Mouse (Mus musculus) hindbrain, embryonic 16.5 days (tissue): ENCODE data around the gene Crebzf. TPM values are rescaled to one million over a fixed set of nuclear protein-coding genes. Genes with fewer than 3 reads are reported as not detected.
A peak's percentile ranks its signal among the peaks of the same experiment; 100 is the strongest.

Experiments used
- ATAC-seq: fragments of 200-750 bp; cut with Nextera tagmentation; 2 replicates; pipeline ENCODE4 v1.8.0; 2017; ENCODE audit warnings: moderate TSS enrichment, moderate library complexity
- H3K27ac ChIP-seq: fragments of 300-500 bp; sonication (generic); 2 replicates; pipeline ENCODE4 v1.5.1; 2014; ENCODE audit warnings: low read depth, mild to moderate bottlenecking, control low read depth, low read length, moderate library complexity
- H3K27me3 ChIP-seq: fragments of 300-500 bp; sonication (generic); replicated peaks from 2 replicates; pipeline ENCODE4 v1.6.1; 2014; ENCODE audit warnings: low read length; ENCODE audit not compliant: control insufficient read depth, insufficient read depth
- H3K36me3 ChIP-seq: fragments of 300-500 bp; sonication (generic); 2 replicates; pipeline ENCODE4 v1.6.1; 2014; ENCODE audit warnings: mild to moderate bottlenecking, low read length, moderate library complexity, mixed read lengths; ENCODE audit not compliant: control insufficient read depth, insufficient read depth
- H3K4me1 ChIP-seq: fragments of 300-500 bp; sonication (generic); 2 replicates; pipeline ENCODE4 v1.6.1; 2014; ENCODE audit warnings: low read depth, low read length; ENCODE audit not compliant: control insufficient read depth, insufficient read depth
- H3K4me2 ChIP-seq: fragments of 300-500 bp; sonication (generic); 2 replicates; pipeline ENCODE4 v1.6.1; 2014; ENCODE audit warnings: mild to moderate bottlenecking, low read length, control low read depth, moderate library complexity
- H3K4me3 ChIP-seq: fragments of 300-500 bp; sonication (generic); 2 replicates; pipeline ENCODE4 v1.5.1; 2014; ENCODE audit warnings: mild to moderate bottlenecking, low read length, control low read depth, moderate library complexity
- H3K9ac ChIP-seq: fragments of 300-500 bp; sonication (generic); 2 replicates; pipeline ENCODE4 v1.6.1; 2014; ENCODE audit warnings: low read depth, mild to moderate bottlenecking, control low read depth, low read length, moderate library complexity
- H3K9me3 ChIP-seq: fragments of 300-500 bp; sonication (generic); 2 replicates; pipeline ENCODE4 v1.6.1; 2014; ENCODE audit warnings: mild to moderate bottlenecking, low read length, moderate library complexity; ENCODE audit not compliant: control insufficient read depth
- WGBS: fragments of 180-500 bp; shearing (Covaris S2); extraction: QIAGEN DNeasy Blood & Tissue Kit; methylation state at CpG from one replicate; pipeline ENCODE4 v1.1.7; 2014; 5-methylcytosine and 5-hydroxymethylcytosine counted together
- polyA plus RNA-seq: library from polyadenylated mRNA; unstranded; fragments of >200 nt; fragmentation: Nextera tagmentation; extraction: Ambion mirVana; gene quantifications from 2 replicates; pipeline ENCODE4 v1.2.1, GENCODE M21; 2015

Crebzf gene
- polyA plus RNA-seq: 17.0 and 23.2 TPM in 2 replicates

- Histone ChIP-seq H3K9me3 (no peaks in the 10 kb centered on the region), H3K27me3 (no peaks in the 10 kb centered on the region), H3K9ac (peak within 1 kb of the TSS; percentile 99), H3K27ac (peak within 1 kb of the TSS; percentile 99), H3K4me2 (peak within 1 kb of the TSS; percentile 98), H3K4me3 (peak within 1 kb of the TSS; percentile 98), H3K4me1 (peaks cover 5% of the 10 kb centered on the region), H3K36me3 (no peaks in the 10 kb centered on the region)
- ATAC-seq: peak; percentile 98
- WGBS: under 1% methylated on average over 50 of the region's 54 CpGs
Observed at GRCm38 (mm10) chr7:90442518-90443080, at the start of gene Crebzf. Crebzf (plus strand) TSS chr7:90442729.

- 68% methylated on average over 4 of the region's 4 CpGs for WGBS
- Histone ChIP-seq H3K27ac (no peak overlapping the region), H3K4me1 (no peaks in the 10 kb centered on the region), H3K4me2 (no peak overlapping the region), H3K27me3 (no peaks in the 10 kb centered on the region), H3K4me3 (no peak overlapping the region), H3K9ac (no peak overlapping the region), H3K9me3 (no peaks in the 10 kb centered on the region), H3K36me3 (no peaks in the 10 kb centered on the region)
- ATAC-seq: no peak
Observed at GRCm38 (mm10) chr7:90395073-90395472, 47.5 kb upstream of the Crebzf start.

DNA sequence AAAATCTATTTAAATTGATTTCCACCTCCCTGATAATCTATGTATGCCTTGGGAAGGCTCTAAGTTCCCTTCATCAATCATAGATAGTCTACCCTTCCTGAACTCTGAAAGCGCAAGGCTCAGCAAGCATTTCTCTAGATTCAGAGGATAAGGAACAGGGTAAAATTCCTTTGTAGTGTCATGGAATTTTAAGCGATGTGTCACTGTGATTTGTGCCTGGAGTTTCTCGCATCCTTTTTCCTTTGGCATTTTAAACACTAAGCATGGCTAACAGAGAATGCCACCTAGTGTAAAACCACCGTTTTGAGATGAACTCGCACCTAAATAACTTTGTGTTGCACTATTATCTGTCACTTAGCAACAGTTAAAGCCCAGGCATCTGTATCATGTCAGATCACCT lies 46.6 kb upstream of the Crebzf start:
- Histone ChIP-seq H3K4me3 (no peak overlapping the region), H3K36me3 (no peaks in the 10 kb centered on the region), H3K27me3 (no peaks in the 10 kb centered on the region), H3K4me1 (no peaks in the 10 kb centered on the region), H3K4me2 (no peak overlapping the region), H3K9ac (no peak overlapping the region), H3K9me3 (no peaks in the 10 kb centered on the region), H3K27ac (no peak overlapping the region)
- WGBS: 65% methylated on average over 5 of the region's 5 CpGs
- no peak for ATAC-seq

GRCm38 (mm10) chr7:90409934-90410333 lies 32.6 kb upstream of the Crebzf start:
- Histone ChIP-seq H3K9me3 (no peaks in the 10 kb centered on the region), H3K27ac (no peak overlapping the region), H3K4me3 (no peak overlapping the region), H3K9ac (no peak overlapping the region), H3K36me3 (no peaks in the 10 kb centered on the region), H3K4me1 (no peaks in the 10 kb centered on the region), H3K4me2 (no peak overlapping the region), H3K27me3 (no peaks in the 10 kb centered on the region)
- WGBS: 51% methylated on average over 3 of the region's 3 CpGs
- no peak for ATAC-seq

DNA sequence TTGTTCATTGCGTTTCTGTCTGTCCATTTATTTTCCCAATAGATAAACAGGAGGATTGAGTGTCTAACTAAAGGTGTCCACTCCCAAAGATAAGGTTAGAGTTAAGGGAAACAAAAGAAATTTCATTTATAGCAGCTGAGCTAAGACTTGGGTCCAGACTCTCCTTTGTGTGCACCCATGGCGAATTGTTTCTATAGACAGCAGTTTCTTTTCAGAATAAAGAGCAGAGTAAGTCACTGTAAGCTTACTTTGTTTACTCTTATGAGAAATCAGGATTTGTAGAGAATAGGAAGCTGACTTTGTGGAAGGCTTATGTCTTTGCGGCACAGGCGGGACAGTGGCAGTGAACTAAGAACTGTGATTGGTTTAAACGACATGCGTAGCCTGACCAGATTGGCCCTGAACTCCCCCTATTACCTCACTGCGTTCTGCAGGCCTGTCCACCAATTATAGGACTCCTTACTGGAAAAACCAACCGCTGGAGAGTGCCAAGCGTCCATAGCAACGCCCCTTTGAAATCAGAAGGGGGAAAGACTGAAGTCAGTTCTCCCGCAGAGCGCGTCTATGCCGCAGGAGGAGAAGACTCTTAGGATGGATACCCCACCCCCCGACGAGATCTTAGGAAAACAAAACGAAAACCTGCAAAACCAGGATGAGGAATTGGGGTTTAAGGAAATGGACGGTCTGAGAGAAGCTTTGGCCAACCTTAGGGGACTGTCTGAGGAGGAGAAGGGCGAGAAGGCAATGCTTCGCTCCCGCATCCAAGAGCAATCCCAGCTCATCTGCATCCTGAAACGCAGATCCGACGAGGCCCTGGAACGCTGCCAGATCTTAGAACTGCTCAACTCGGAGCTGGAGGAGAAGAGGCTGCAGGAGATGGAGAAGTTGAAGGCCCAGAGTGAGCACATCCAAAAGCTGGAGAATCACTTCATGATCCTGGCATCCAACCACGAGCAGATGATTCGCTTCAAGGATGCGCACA lies 16.2 kb upstream of the Crebzf start, which contains the start of gene Ccdc89:
Gene Ccdc89 (plus strand): TSS at position 558 of the 982 bp plus-strand sequence.
- Histone ChIP-seq H3K9ac (peak within 1 kb of the TSS; percentile 65), H3K27me3 (no peaks in the 10 kb centered on the region), H3K27ac (peak within 1 kb of the TSS; percentile 68; the same call in 1 of the 2 replicates), H3K4me3 (peak within 1 kb of the TSS; percentile 51), H3K9me3 (no peaks in the 10 kb centered on the region), H3K36me3 (no peaks in the 10 kb centered on the region), H3K4me1 (peaks cover 6% of the 10 kb centered on the region), H3K4me2 (peak within 1 kb of the TSS; percentile 87)
- ATAC-seq: peak; percentile 100
- WGBS: 21% methylated on average over 29 of the region's 29 CpGs

DNA sequence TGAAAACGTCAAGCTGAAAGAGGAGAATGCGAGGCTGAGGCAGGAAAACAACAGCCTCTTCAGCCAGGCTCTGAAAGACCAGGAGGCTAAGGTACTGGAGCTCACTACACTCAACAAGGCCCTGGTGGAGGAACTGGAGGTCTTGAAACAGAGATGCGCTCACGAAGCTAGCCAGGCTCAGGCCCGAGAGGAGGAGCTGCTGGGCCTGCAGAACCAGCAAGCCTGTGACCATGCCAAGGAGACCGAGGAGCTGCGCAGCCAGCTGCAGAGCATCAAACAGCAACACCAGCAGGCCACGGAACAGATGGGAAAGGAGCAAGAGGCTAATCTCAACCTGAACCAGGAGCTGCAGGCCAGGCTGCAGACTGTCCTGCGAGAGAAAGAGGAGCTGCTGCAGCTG lies 15.5 kb upstream of the Crebzf start:
- WGBS: 72% methylated on average over 9 of the region's 9 CpGs
- no peak for ATAC-seq
- no peak overlapping the region for H3K27ac ChIP-seq

GRCm38 (mm10) chr7:90432221-90432620 lies 10.3 kb upstream of the Crebzf start:
- H3K4me1 ChIP-seq: peaks cover 2% of the 10 kb centered on the region
- H3K9ac ChIP-seq: no peak overlapping the region
- H3K27me3 ChIP-seq: no peaks in the 10 kb centered on the region
- H3K9me3 ChIP-seq: no peaks in the 10 kb centered on the region
- H3K27ac ChIP-seq: no peak overlapping the region
- H3K36me3 ChIP-seq: no peaks in the 10 kb centered on the region
- H3K4me2 ChIP-seq: no peak overlapping the region
- H3K4me3 ChIP-seq: no peak overlapping the region
- ATAC-seq: no peak

More for the DNA sequence above, 15.5 kb upstream of the Crebzf start:
- H3K9me3 ChIP-seq: no peaks in the 10 kb centered on the region
- H3K9ac ChIP-seq: peak overlapping the region; percentile 65; the same call in 1 of the 2 replicates
- H3K4me2 ChIP-seq: peak overlapping the region; percentile 87
- peak overlapping the region; percentile 51 for H3K4me3 ChIP-seq
- H3K36me3 ChIP-seq: no peaks in the 10 kb centered on the region
- no peaks in the 10 kb centered on the region for H3K27me3 ChIP-seq
- peaks cover 6% of the 10 kb centered on the region for H3K4me1 ChIP-seq

- no peak overlapping the region for H3K4me2 ChIP-seq
Observed at GRCm38 (mm10) chr7:90440044-90440443, 2.5 kb upstream of the Crebzf start.

DNA sequence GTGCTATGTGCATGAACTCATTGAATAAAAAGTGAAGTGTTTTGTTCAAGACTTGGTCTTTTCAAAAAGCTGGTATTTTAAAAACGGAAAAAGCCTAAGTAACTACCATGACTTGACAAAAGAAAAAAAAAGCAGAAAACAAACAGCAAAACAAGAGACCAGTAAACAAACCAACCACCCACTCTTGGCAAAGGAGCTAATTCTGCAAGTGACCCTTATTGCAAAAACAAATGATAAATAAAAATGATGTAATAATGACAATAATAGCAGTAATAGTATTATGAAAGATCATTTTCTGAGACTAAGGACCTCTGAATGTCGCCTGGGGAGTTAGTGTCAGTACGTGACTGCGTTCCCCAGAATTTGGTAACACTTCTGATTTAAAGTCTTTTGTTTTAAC lies 459 bp upstream of the Crebzf start:
- WGBS: 3% methylated on average over 4 of the region's 4 CpGs
- Histone ChIP-seq H3K4me1 (peaks cover 5% of the 10 kb centered on the region), H3K27ac (peak overlapping the region; percentile 99), H3K4me2 (peak overlapping the region; percentile 66), H3K4me3 (peak overlapping the region; percentile 98), H3K9me3 (no peaks in the 10 kb centered on the region), H3K36me3 (no peaks in the 10 kb centered on the region), H3K9ac (peak overlapping the region; percentile 60), H3K27me3 (no peaks in the 10 kb centered on the region)
- ATAC-seq: peak; percentile 9; the same call in 1 of the 2 replicates

More at GRCm38 (mm10) chr7:90440044-90440443, 2.5 kb upstream of the Crebzf start:
- Histone ChIP-seq H3K27me3 (no peaks in the 10 kb centered on the region), H3K27ac (no peak overlapping the region), H3K4me1 (no peaks in the 10 kb centered on the region; the same call in 1 of the 2 replicates), H3K9ac (no peak overlapping the region), H3K4me3 (no peak overlapping the region), H3K9me3 (no peaks in the 10 kb centered on the region), H3K36me3 (no peaks in the 10 kb centered on the region)
- no peak for ATAC-seq
- 95% methylated on average over 4 of the region's 4 CpGs for WGBS
